Mouse (Mus musculus) frontal cortex, postnatal 10 days (tissue): ENCODE results near the gene Slc22a12.

Experiments used
- DNase-seq, 2 experiments: peaks; one replicate each; pipeline ENCODE4 v3.0.0; 2022; ENCODE audit warnings: low spot score in 2 of 2, mixed read lengths in 1 of 2

Gene Slc22a12

DNA sequence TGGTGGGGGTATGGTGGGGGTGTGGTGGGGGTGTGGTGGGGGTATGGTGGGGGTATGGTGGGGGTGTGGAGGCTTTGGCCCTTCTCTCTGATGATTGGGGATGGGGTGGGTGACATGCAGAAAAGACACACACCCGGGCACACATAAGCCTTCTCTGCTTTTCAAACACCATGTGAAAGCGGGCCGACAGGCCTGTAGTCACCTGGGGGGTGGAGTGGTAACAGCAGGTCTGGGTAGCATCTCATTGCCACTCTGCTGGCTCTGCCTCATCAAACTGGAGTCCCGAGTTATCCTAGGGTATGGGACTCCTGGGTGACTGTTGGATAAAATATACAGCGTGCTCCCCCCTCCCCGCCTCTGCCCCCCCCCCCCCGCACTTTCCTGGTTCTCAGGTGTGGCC lies 48.8 kb downstream of the Slc22a12 start:
- DNase-seq = no peak

DNA sequence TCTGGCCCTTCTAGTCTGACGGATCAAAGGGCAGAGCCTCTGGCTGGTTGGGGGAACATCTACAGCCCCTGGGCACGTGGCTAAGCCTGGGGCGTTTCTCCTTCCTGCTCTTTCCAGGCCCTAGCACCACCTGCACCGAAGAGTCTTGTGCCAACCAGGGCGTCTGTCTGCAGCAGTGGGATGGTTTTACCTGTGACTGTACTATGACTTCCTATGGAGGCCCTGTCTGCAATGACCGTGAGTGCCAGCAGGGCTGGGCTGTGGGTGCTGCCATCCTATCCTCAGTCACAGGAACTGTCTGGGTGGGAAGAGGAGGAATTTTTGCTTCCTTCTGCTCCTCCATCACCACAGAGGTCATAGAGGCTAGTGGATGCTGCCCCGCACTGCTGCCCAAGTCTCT lies 49.6 kb downstream of the Slc22a12 start:
- no peak for DNase-seq

DNA sequence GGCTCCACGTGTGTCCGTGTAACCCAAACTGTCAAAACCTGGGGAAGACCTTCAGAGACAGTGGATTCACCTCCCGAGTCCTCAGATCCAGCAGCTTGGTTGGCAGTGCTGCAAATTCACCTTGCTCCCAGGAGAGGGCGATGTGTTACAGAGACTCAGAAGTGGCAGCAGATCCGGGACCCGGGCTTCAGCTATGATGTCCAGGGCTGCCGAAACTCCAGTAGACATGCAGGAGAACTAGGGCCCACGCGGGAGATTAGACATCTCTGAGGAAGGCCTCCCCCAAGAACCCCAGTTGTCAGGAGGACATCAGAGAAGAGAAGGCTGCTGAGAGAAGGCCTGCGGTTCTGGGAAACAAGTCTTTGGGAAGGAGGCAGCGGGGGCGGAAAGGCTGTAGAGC lies 50.7 kb downstream of the Slc22a12 start:
- peak; percentile 61 to 78 for DNase-seq

DNA sequence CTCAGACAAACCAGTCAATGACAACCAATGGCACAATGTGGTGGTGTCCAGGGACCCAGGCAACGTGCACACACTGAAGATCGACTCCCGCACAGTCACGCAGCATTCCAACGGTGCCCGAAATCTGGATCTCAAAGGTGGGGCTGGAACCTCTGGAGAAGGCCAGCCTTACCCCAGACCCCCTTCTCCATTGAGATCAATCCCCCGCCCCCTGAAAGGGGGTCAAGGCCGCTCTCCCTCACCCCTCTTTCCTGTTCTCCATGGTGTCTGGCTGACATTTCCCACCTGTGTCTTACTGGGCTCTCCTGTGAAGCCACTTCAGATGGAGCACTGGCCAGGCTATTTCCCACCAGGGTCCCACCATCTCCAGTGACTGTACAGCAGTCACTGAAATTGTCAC lies 51.3 kb downstream of the Slc22a12 start:
- DNase-seq = no peak

DNA sequence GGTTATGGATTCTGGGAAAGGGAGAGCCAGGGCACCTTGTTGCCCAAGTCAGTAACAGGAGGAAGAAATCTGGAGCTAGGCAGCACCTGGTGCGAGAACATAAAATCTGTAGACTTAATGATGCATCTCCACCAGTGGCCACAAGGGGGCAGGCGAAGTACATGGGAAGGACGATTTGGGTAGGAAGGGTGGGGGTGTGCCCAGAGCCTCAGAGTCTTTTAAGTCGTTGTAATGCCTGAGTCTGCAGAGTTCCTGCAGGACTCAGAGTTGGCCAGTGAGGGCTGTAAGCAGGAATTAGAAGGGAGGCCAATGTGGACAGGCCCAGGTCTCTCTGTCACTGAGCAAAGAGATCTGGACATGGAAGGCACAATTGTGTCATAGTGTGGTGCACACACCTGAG lies 53.8 kb downstream of the Slc22a12 start:
- DNase-seq = peak; percentile 79 to 87
